Mouse (Mus musculus) R1 (cell line): ENCODE results near the gene Rapgefl1.
A peak's percentile ranks its signal among the peaks of the same experiment; 100 is the strongest.

ENCODE experiments used
- DNase-seq: peaks from one replicate; pipeline ENCODE4 v3.0.0-alpha.2; 2018; ENCODE audit warnings: low read depth, low spot score

Rapgefl1 gene

DNA sequence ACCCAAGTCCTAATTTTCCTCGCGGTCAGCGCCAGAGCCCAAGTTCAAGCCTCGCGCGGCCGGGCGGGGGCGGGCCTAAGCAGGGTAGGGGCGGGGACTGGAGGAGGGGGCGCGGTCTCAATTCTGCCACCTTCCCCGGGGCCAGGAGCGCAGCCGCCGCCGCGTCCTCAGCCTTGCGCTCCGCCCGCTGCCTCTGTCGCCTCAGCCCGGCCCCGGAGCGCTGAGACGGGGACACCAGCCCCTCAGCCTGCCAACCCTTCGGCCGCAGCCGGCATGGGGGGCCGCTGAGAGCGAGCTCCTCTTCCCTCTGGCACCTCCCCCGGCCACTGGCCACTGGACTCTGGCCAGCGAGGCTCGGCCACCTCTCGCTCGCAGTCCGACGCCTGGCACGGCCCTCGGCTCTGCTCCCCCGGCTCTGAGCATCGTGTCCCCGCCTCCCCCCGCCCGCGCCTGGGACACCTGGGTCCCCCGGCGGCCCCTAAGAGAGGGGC is at the start of gene Rapgefl1:
TSS of gene Rapgefl1 (plus strand) at position 135 of the 491 bp plus-strand sequence.
- peak; percentile 80 for DNase-seq

DNA sequence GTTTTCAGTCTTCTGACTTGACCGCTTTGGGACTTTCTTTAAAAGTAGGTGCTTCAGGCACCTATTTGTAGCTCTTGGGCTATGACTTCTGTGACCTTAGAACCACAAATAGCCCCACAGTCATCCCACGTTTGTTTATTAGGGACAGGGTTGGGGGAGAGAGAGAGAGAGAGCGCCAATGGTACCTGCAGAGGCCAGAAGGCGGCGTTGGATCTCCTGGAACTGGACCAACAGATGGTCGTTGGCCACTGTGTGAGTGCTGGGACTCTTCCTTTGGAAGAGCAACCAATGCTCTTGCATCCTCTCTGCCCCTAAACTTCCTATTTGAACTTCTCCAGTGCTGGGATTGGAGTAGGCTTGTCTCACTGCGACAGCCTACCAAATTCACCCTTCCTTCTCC is 49.4 kb upstream of the Rapgefl1 start:
- no peak for DNase-seq

DNA sequence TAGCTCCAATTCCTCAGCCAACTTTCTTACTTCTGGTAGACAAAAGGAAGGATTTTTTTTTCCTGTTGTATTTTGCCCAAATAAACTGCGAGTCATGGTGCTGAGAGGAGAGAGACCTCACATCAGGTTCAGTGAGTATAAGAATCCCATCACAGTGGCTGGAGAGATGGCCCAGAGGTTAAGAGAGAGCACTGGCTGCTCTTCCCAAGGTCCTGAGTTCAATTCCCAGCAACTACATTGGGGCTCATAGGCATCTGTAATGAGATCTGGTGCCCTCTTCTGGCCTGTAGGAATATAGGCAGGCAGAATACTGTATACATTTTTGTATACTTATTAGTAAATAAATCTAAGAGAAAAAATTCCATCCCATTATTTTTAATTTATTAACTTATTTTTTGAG is 48.9 kb upstream of the Rapgefl1 start:
- DNase-seq, result no peak

DNA sequence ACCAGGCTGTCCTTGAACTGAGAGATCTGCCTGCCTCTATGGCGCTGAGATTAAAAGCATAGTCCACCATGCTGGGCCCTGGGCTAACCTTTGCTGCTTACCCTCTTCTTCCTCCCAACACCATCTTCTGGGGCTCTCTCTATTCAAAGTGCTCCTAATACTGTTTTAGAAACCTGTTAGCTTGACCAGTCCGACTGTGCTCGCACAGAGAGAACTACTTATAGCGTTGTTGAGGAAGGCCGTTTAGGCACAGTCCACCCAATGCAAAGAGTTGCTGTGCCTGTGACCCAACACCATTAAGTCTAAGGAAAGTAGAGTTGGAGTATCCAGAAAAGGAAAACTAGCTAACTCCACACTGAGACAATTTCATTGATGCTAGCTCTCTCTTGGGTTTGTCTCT is 48.4 kb upstream of the Rapgefl1 start:
- DNase-seq, result no peak

DNA sequence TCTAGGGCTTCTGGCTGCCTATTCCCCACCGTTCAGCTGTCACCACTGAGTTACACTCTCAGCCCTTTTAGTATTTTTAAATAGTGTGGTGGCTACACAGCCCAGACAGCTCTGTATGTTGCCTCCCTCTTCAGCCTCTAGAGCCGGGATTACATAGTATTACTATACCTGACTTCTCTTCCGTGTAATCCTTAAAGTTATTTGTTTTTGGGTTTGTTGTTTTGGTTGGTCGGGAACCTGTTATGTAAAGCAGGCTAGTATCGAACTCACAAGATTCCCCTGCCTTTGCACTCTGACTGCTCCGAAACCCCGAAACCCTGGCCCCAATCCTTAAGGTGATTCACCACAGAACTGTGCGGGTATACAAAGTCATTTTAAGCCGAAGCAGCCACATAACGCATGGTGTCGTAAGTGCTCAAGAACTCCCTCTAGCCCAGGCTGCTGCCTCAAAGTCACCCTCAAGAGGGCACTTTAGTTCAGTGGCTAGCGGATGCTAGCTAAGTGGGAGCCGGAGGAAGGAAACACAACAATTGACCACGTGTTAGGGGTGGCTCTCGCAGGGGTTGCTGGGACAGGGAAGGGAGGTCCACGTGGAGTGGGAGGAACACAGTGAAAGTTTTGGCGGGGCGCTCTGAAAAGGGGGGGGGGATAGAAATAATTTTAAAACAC is 47.9 kb upstream of the Rapgefl1 start:
- peak; percentile 97 for DNase-seq

DNA sequence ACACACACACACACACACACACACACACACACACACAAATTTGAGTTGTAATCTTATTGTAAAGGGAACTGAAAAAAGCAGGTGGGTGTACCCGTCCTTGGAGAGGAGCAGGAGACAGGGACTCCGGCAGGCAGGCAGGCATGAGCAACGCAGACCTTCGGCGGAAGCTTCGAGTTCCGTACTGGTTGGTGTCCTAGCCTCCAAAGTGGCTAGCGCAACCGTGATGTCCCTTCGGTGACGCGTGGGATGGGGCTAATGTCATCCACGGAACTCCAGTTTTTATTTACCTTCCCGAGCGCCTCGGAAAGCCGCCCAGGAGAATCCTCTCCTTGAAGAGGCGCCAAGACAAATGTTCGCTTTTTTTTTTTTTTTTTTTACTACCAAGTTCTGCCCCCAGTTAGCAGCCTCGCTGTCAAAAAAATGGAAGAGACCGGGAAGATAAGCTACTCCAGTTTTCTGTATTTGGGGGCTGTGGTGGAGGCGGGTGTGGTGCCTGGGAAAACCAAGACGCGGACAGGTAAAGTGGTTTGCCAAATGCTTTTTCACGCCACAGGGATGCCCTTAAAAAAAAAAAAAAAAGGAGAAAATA is 47.3 kb upstream of the Rapgefl1 start:
- DNase-seq, result no peak

DNA sequence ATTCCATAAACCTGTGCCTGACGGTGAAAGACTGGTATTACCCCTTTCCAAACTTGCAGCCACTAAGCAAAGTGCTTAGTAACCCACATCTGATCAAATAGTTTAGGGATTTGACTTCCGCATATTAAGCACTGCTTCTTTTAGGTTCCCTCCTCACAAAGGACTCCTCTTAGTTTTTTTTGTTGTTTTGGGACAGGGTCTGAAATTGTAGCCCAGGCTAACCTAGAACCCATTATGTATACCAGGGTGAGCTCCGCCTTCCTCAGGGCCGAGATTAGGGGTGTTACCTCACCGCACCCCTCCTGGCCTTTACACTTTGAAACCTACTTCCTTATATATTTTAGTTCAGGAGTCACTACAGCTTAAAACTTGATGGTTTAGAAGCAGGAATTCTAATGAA is 46.8 kb upstream of the Rapgefl1 start:
- DNase-seq, result no peak

DNA sequence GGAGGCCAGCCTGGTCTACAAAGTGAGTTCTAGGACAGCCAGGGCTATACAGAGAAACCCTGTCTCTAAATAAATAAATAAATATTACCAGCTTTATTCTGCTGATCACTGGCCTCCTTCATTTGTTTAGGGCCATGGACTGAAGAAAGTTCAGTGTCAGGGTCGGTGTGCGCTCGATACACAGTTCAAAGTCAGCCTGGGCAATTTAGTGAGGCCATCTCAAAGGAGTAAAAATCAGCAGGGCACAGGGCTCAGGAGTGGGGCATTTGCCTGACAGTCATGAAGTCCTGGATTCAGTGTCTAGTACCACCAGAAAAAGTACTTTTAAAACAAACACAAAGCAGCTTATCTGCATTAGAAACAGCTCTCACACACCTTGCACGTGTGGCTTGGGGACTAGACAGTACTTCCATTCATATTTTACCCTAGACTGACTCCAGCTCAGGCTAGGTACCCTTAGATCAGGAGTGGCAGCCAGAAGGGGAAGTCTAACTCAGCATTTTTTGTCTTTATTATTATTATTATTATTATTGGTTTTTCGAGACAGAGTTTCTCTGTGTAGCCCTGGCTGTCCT is 45.9 kb upstream of the Rapgefl1 start:
- no peak for DNase-seq

DNA sequence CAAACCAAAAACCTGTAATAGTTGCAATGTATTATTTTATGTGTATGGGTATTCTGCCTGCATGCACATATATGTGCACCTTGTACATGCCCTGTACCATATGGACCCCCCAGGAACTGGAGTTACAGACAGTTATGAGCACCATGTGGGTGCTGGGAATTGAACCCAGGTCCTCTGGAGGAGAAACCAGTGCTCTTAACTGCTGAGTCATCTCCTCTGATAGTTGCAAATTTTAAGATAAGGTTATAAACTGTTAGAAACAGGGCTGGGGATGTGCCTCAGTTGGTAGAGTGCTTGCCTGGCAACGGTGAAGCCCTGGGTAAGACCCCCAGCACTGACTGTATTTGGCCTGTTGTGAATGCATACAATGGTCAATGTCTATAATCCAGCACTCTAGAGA is 45.1 kb upstream of the Rapgefl1 start:
- DNase-seq, result no peak

DNA sequence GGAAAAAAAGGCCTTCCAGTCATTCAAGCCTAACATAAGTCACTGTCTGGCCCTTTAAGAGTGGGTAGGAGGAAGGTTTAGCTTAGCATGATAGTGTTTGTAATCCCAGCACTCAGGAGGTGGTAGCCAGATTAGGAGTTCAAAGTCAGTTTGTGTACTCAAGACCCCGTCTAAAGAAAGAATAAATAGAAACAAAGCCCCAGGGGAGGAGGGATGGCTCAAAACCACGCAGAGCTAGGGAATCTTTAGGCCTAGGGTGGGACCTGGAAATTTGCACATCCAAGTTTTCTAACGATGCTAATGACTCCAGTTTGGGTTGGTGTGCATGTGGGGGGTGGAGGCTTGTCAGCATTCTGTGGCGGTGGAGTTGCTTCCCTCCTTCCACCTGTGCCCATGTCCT is 44.5 kb upstream of the Rapgefl1 start:
- peak; percentile 86 for DNase-seq

DNA sequence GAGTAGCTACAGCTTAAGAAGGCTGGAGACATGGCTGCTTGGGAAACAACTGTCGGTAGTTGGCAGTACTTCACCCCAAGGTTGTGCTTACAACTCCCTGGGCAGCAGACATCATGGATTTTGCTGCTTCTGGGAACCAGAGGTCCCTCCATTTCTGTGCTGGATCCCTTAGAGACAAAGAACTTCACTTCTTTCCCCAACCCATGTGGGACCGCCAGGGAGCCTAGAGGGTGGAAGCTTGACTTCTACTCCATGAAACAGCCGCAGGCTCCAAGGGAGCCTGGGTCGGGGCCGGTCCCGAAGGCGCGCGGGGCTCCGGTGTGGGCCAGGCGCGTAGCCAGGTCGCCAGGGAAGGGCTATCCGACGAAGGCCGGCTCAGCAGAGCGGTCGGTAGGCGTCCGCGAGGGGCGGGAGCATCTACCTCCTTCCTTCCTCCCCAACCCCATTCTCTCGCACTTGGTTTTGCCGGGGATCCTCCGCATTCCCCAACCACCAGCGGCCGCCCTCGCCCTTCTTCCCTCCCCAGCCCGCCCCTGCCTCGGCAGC is 42.0 kb upstream of the Rapgefl1 start:
- peak; percentile 83 for DNase-seq

DNA sequence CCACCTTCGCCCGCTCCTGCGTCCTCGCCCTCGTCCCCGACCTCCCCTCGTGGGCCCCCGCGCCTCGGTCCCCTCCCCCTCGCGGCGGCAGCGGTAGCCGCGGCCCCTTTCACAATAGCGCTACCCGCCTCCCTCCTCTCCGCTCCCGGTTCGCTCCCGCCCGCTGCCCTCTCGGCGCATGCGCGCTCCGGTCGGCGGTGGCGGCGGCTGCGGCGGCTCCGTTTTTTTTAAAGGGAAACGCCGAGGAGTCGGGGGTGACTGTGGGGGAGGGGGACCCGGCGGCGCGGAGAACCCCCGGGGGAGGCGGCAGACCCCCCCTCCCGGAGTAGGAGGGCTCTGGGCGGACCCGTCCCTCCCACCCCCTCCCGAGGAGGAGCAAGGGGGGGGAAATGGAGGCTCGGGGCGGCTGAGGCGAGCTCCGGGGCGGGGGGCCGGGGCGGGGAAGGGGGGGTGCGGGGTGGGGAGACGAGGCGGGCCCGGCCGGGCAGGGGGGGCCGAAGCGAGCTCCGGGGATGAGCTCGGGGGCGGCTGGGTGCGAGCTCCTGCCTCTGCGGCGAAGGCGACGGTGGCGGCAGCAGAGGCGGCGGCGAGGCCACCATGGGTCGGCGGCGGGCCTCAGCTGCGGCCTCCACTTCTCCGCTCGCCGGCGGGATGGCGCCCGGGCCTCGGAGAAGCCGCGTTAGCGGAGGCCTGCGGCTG is 41.4 kb upstream of the Rapgefl1 start, which contains the start of gene Msl1:
TSS of gene Msl1 (plus strand) at position 502 of the 699 bp plus-strand sequence.
- no peak for DNase-seq

DNA sequence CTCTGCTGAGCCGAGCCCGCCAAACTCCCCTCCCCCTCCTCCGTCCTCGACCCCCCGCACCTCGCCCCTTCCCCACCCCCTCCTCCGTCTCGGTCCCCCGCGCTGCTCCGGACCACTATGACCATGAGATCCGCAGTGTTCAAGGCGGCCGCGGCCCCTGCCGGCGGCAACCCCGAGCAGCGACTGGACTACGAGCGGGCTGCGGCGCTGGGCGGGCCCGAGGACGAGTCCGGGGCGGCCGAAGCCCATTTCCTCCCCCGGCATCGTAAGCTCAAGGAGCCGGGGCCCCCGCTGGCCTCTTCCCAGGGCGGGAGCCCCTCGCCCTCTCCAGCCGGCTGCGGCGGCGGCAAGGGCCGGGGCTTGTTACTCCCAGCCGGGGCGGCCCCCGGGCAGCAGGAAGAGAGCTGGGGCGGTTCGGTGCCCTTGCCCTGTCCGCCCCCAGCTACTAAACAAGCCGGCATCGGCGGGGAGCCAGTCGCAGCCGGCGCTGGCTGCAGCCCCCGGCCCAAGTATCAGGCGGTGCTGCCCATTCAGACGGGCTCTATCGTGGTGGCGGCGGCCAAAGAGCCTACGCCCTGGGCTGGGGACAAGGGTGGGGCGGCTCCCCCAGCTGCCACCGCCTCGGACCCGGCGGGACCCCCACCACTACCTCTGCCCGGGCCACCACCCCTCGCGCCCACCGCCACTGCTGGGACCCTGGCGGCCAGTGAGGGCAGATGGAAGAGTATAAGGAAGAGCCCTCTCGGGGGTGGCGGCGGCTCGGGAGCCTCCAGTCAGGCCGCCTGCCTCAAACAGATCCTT is 40.7 kb upstream of the Rapgefl1 start:
- no peak for DNase-seq

DNA sequence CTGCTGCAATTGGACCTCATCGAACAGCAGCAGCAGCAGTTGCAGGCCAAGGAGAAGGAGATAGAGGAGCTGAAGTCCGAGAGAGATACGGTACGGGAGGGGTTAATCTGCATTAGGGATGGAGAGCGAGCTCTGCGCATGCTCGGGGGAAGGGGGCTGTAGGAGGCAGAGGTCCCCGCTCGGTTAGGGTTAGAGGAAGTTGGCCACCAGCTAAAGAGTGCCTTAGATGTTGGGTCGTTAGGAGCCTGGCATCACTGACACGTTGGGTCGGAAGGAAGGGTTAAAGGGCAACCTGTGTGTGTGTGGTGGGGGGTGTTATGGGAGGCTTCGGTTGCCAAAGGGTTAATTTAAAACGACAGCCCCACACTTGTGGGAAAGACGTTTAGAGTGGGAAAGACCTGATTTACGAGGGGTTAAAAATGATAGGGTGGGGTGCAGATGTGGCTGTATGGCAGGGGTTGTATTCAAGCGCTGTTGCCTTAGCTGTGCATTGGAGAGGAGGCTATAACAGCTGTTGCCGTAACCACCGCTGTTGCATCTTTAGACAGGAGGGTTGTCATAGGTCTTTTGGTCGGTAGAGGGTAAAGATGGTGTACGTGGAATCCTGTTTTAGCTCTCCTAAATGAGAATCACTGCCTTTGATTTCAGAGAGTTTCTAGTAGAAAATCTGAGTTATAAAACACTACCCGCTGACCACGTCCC is 39.9 kb upstream of the Rapgefl1 start:
- DNase-seq, result peak; percentile 80

DNA sequence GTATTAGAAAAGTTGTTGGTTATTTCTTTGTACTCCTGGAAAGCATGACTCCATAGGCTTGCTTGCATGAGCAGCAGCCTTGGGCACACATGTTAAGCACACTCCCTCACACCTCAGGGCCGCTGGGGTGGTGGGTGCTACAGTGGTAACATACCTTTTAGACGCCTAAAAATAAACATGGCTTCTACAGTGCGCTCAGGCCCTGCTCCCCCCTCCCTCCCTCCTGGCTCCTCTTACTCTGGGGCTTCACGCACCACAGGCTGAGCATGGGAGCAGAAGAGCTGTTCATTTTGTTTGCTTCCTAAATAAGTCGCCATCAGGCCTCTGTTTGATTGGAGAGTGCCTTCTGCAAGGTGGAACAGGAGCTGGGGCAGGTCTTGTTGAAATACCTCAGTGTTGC is 39.3 kb upstream of the Rapgefl1 start:
- DNase-seq, result no peak

DNA sequence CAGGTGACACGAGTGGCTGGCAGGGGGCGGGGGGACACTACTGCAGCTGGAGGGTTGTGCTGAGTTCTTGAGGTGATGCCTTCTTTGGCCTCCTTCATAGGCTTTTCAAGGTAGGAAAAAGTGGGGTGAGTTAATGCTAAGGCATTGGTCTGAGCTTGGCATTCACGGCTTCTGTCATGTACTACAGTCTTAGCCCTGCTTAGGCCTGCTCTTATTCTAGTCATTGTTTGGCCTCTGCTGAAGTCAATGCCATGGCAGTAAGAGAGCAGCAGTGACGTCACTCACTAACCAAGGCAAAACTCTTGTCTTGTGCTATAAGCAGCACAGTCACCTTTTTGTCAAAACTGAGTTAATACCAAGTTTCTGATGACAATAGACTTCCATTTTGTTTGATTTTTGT is 38.7 kb upstream of the Rapgefl1 start:
- DNase-seq, result no peak

DNA sequence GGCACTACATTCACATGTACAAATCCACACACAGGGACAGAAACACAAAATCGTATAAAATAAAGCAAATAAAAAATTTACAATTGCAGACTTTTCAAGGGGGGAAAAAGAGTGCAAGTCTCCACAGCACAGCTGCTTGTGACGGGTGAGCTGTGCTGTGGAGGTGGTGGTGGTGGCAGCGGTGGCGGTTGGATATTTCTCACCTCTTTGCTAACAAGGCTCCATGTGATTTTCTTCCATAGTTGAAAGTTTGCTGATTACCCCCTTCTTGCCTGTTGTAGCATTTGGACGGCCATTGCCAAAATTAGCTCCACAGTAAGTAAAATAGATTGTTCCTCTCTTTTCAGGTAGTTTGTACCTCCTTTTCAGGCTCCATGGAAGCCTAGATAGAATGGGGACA is 32.0 kb upstream of the Rapgefl1 start, which contains the start of gene Casc3:
TSS of gene Casc3 (plus strand) at position 301 of the 400 bp plus-strand sequence.
- no peak for DNase-seq

DNA sequence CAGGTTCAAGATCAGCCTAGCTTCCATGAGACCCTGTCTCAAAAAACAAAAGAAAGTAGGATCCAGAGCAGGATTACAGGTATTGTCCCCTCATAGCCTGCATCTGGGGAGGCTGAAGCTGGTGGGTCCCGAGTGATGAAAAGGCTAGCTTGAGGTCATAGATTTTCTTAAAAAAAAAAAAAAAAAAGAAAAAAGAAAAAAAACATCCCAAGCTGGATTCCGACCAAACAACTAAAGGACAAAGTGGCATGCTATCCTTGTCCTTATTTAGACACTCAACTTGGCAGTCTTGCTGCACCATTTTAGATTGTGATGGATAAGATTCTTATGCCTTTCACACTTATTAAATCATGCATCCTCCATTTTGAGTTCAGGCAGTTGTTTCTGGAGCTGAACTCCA is 28.2 kb upstream of the Rapgefl1 start:
- DNase-seq, result no peak

DNA sequence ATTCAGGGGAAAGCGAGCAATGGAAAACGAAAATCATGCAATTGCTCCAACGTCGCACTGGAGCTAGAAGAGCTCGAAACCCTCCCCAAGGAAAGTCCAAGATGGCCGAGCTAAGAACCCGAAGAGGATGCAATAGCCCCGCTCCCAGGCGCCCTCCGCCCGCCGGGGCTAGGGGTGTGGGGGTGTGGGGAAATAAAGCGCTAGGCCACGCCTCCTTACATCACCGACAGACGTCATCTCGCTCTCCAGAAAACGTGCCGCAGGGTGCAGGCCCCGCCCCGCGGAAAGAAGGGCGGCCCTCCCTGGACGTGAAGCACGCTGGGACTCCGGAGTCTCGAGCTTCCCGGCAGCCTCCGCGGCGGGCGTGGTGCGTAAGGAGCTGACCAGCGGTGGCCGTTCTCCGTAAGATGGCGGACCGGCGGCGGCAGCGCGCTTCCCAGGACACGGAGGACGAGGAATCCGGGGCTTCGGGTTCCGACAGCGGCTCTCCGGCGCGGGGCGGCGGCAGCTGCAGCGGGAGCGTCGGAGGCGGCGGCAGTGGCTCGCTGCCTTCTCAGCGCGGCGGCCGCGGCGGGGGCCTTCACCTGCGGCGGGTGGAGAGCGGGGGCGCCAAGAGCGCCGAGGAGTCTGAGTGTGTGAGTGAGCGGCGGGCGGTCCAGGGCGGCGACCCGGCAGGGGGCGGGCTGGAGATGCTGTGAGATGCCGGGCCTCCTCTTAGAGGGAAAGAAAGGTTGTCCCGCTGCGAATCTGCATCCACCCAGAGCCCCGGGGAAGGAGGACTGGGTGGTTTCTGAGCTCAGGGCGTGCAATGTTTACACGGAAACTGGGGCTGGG is 26.9 kb upstream of the Rapgefl1 start:
- peak; percentile 98 for DNase-seq

DNA sequence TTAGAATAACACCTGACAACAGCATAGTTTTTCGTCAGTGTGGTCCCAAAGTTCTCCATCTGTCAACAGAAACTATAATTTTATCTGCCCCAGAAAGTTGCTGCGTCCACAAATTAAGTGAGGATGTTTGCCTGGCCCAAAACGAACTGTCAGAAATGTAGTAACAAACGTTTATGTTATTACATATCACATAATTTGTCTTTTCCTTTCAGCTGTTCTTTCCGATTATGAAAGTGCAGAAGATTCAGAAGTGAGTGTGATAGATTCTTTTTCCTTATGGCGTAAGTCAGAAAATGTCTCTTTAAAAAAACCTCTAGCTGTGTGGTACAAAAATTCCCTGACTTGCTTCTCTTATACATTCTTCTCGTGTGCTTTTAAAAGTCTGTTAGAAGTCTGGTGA is 25.9 kb upstream of the Rapgefl1 start:
- DNase-seq, result no peak
